Mouse (Mus musculus): ENCODE results near the gene Cnnm4.

DNA sequence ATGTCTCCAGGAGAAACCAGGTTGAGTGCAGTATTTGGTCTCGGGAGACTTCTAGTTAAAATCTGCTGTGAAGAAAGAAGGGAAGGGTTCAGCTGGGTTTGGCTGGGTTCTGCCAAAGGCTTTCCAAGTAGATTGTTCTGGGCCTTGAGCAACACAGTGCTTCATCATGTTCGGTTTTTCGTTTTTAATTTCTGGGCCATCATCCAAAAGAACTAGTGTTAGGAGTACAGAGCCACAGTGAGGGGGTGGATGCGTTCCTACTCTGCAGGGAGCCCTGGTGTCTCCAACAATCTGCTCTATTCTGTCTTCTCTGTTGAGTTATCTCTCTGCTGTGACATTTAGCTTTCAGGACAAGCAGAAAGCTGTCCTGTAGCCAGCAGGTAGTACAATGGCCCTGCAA is 30.3 kb upstream of the Cnnm4 start:
- TF ChIP-seq POLR2A (IDR thresholded peaks at IDR 0.05; ENCODE audit: control insufficient read depth, extremely low read depth, insufficient read depth, low read length, poor library complexity) (no peak), CTCF (IDR thresholded peaks at IDR 0.05; ENCODE audit: borderline replicate concordance, control insufficient read depth, extremely low read depth, insufficient read depth, low read length, poor library complexity) (no peak)
